Mouse (Mus musculus) kidney, adult 8-10 months (tissue): ENCODE results near the gene Phldb2.

Source experiments
- DNase-seq, 2 experiments: peaks; one replicate each; pipeline ENCODE4 v3.0.0; 2022

Gene Phldb2

DNA sequence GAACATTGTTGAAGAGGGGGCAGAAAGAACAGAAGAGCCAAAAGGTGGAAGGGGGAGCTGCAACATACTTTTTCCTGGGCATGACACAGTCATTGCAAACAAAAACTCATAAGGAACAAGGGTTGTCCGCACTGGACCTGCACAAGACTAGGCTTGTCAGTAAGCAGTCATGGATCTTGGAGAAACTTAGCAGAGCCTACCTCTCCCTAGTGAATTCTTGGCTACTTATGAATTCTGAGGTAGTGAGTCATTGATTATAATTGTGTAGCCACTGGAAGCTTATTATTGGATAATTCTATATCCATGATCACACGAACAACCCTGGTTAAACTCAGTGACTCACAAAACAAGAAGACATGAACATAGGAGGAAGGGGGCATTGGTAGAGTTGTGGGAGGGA is 7.1 kb downstream of the Phldb2 start:
- DNase-seq, result no peak

DNA sequence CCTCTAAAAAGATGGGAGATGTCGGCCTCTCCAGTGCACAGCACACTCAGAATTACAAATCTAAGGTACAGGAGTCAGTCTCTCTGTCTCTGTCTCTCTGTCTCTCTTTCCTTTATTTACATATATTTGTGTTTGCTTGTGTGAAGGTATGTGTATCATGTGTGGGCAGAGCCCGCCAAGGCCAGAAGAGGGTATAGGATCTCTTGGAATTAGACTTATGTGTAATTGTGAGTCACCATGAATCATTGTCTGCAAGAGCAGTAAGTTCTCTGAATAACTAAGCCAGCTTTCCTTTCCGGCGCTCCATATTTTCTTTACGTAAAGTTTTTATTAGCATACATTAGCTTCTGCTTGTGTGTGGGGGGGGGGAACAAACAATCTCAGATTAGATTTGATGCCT is 7.7 kb downstream of the Phldb2 start:
- DNase-seq, result no peak

GRCm38 (mm10) chr16:45945174-45945631 is 8.2 kb downstream of the Phldb2 start:
- DNase-seq, result peak; percentile 59 to 64

- DNase-seq, result no peak
Measured at GRCm38 (mm10) chr16:45942169-45942891, 11.1 kb downstream of the Phldb2 start.

DNA sequence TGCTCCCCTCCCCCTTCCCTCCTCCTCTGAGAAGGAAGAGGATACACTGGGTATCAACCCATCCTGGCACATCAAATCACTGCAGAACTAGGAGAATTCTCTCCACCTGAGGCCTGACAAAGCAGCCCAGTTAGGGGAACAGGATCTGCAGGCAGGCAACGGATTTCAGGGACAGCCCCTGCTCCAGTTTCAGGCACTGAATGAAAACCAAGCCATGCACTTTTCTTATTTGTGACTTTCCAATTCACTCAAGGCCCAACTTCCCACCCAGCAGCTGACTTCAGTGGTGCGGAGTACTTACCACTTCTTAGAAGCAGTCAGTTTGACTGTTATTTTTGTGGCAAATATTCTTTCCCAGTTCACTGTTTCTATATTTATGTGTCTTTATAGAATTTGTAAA is 12.7 kb downstream of the Phldb2 start:
- no peak for DNase-seq

DNA sequence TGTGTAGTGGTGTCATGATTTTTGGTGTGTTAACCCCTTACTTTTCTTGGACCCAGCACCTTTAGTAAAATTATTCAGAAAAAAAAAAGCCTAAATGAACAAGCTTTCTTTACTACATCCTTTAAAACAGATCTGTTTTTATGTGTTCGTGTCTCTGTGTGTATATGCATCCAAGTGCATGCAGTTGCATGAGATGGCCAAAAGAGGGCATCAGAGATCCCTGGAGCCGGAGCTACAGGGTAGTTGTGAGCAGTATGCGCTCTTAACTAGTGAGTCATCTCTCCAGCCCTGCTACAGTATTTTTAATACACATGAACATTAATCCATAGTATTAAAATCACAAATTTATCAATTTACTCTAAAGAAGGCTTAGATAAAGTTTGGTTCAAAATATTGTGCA is 14.0 kb downstream of the Phldb2 start:
- no peak for DNase-seq

DNA sequence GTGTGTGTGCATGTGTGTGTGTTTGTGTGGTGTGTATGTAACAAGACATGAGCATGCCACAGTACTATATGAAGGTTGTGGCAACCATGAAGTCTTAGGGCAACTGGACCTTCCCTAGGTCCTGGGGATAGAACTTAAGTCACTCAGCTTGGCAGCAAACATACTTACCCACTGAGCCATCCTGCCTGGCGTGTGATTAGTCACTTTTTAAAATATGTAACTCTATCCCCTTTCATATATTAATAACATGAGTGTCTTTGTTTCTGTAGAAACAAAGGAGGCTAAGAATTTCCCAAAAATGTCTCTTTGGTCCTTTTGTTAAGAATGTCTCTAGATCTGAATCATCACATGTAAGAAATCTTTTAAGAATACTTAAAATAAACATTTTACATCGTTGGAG is 16.0 kb downstream of the Phldb2 start:
- no peak for DNase-seq

DNA sequence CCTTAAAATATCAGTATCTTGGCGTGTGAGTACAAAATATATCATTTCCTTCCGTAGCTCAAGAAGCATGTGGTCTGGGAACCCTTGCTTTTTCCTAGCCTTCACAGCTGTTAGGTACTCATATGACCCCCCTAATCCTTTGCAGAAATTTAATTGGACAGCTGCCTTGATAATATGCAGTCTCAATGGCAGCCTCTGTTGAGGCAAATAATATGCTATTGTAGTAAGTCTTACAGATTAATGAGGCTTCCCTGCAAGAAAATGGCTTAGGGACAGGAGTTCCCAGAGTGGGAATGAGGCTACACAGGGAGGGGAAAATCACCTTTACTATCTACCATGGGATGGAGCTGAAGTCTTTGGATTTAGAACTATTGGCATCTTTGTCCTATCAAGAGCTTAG is 16.9 kb downstream of the Phldb2 start:
- no peak for DNase-seq

DNA sequence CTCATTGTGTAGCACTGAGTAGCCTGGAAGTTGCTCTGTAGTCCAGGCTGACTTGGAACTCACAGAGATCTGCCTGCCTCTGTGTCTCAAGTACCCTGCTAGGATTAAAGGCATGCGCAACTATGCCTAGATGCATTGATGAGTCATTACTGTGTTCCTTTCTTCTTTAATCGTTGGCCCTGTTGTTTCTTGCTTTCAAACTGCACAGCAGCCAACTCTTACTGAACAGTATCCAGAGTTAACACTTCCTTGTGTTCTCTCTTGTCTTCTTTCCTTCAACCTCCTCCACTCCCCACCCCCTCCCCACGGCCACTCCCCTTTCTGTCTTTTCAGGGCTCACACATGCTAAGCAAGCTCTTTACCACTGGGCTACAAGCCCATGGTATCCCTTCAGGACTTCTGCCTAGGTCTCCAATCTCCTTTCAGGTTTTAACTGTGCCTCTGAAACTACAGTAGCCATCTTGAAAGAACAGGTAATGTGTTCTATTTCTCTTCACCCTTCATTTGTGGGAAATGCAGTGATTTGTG is 17.4 kb downstream of the Phldb2 start:
- no peak for DNase-seq

DNA sequence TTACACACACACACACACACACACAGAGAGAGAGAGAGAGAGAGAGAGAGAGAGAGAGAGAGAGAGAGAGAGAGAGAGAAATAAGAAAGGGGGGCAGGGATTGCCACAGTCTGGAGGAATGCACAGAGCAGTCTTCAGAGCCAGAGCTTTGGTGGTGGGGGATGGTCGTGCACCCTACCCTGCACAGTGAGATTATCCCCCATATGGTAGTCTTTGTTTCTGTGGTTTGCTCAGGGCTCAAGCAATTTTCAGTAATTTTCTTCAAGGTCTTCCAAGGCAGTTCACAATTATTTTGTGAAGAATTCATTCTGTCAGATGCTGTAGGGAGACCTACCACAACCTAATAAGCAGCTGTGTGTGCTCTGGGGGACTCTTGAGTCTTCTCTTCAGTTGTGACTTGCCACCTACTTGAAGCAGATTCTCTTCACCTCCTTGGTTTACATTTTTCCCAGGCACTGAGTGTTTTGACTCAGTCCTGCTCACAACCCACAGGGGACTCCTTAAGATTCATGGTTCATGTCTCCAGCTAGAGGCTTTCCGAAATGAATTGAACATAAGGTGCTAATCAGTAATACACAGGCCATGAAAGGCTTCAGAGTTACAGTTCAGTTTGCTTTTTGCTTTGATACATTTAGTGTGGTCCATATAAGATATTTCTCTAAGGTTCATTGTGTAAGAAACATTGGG is 18.5 kb downstream of the Phldb2 start:
- no peak for DNase-seq

DNA sequence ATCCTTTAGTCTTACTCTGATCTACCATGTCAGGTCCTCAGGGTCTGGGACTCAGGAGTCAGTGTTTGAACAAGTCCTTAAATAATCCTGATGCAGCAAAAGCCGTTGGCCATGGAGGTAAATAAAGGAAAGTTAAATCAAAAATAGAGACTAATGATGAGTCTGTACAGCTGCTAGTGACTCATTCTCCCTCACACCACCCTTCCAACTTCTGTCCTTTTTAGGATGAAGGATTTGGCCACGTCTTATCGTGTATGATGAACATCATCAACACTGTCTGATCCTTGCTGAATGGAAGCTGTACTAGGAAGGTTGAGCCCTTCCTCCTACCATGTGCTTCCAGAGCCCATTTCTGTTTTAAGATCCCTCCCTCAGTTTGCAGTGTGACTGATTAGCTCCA is 23.1 kb downstream of the Phldb2 start:
- no peak for DNase-seq

DNA sequence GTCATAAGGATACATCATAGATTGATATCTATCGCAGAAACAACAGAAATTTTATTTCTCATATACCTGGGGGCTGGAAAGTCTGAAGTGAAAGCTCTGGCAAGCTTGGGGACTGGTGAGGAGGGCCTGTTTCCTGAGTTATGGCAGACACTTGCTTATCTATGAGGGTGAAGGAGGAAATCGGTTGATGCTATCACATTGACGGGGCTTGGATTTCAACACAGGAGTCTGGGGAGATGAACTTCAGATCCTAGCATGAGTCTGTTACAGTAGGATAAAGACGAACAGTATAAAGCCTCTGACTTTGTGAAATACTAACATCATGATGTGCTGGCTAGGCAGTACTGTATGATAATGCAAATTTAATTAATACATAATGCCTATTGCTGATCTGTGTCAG is 25.3 kb downstream of the Phldb2 start:
- no peak for DNase-seq

GRCm38 (mm10) chr16:45927601-45928000 is 25.8 kb downstream of the Phldb2 start:
- no peak for DNase-seq

DNA sequence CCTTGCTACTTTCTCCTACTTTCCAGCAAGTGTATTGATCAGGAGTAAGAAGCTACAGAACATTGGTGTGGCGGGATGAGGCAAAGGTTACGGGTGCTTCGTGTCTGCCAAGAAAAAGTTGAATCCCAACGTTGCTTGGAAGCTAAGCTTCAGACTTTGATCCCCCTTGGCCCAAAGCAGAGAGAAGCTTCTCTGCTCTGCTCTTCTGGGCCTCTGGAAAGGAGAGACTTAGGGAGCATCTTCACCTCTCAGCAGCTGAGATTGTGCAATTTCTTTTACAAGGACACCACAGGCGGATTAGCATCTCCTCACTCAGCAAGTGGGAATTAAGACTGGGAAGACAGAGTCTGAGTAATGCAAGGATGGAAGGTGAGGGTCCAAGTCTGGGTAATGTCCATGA is 26.5 kb downstream of the Phldb2 start:
- DNase-seq, result peak; percentile 59 to 67

DNA sequence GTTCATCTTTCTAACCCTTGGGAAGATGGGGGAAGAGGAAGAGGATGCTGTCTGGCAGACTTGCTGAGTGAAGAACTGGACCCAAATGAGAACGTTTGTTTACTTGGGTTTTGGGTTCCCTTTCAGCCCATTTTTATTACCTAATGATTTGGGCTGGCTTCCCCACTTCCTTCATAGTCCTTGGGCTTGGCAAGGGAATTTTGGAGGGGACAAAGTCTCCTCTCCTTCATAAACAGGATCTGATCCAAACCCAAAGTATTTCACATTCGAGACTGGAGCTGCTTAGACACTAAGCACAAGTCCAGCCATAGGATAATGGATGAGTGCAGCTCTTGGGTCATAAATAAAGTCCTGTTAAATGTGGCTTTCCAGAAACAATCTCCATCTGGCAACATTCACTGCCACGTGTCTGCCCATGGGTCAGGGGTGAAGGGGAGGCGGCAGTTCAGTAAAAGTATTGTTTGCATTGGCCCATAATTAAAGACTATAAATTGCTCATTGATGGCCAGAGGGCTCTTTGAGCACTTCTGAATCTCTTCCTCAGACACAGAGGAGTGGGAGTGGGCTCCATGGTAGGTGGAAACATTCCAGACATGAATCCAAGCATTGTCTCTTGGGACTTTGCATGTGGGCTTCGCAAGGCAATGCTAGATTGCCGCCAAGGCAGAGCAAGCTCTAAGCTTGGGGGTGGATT is 29.5 kb downstream of the Phldb2 start:
- no peak for DNase-seq

DNA sequence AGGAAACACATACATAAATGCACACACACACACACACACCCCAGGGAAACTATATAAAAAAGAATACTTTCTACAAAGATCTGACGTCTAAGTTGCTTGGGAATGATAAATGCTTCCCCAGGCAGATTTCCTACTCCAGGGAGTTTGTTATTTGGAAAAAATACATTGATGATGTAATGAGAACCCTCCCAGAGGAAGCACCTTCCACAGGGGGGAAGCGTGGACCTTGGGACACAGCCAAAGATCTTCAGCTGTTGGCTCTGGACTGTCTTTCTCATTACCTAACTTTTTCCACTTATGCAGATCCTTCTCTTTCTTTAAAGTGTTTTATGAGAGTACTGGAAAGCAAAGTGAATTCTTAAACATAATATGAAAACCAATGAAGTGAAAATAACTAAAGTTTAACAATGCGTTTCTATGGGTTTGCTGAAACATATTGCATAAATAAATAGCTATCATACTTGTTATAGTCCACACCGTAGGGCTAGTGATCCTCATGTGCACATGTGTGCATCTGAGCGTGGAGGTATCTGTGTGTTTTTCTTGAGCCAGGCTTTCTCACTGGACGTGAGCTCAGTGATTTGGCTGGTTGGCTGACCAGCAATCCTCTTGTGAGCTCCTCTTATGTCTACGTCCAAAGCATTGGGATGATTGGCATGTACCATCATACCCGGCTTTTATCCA is 30.7 kb downstream of the Phldb2 start:
- DNase-seq, result peak; percentile 33 to 42

DNA sequence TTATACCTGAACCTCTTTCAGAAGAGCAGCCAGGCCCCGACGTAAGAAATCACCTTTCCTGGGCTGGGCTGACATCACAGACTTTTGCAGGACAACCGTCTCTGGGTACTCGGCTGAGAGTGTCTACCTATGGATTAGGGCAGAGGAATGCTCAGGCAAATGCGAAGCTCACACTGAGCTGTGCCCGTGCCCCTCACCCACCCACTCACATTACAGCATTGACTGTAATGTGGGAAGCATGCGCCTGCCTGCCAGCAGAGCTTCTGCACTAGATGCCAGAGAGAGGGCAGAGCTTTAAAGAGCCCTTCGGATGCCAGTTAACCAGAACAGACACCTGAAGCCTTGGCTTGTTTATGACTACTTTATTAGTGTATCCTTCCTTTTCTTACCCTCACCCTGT is 33.8 kb downstream of the Phldb2 start:
- DNase-seq, result no peak

GRCm38 (mm10) chr16:45903595-45903994 is 49.8 kb downstream of the Phldb2 start:
- DNase-seq, result no peak

DNA sequence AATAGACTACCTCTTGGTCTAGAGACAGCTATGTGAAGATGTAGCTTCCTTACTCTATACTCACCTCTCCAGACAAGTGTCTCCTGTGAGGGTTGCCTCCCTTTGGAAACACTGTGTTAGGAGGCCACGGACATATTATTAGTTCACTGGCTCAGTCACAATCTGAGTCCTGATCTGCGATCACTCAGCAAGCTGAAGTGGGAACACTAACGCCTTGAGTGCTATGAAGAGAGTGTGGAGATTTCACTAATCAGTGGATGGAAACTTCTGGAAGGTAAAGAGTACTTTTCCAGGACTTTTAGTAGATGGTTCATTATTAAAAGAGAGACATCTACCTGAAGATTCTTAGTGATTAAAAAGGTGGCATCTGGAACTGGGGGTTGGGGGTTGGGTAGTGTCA is 54.9 kb downstream of the Phldb2 start:
- DNase-seq, result no peak

- no peak for DNase-seq
Measured at GRCm38 (mm10) chr16:45896587-45896986, 56.8 kb downstream of the Phldb2 start.

GRCm38 (mm10) chr16:45894998-45895397 is 58.4 kb downstream of the Phldb2 start:
- no peak for DNase-seq

GRCm38 (mm10) chr16:45893796-45894195 is 59.6 kb downstream of the Phldb2 start:
- peak; percentile 67 to 92 for DNase-seq

DNA sequence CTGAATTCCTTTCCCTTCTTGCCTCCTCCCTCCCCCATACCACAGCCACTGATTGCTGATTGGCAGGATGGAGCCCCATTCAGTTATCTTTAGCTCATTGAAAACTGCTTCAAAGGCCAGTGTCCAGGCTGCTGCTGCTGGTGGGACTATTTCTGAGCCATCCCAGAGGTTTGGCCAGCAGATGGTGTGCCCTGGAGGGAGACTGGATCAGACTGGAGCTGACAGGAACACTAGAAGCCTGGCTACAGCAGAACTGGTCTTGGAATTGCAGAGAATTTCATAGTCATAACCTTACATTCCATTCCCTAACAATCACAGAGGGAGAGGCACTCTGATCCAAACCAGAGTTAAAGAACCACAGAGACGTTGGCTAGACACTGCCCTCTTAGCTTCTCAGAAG is 60.5 kb downstream of the Phldb2 start:
- DNase-seq, result peak; percentile 67 to 76
